Mouse (Mus musculus) forebrain, embryonic 15.5 days (tissue): ENCODE results near the gene Gm11549. TPM values are rescaled to one million over a fixed set of nuclear protein-coding genes. Genes with fewer than 3 reads are reported as not detected.

Experiments used
- ATAC-seq: fragments of 200-750 bp; cut with Nextera tagmentation; replicated peaks from 2 replicates; pipeline ENCODE4 v1.8.0; 2017; ENCODE audit warnings: mild to moderate bottlenecking, moderate TSS enrichment, moderate library complexity
- H3K27ac ChIP-seq: fragments of 300-500 bp; sonication (generic); replicated peaks from 2 replicates; pipeline ENCODE4 v1.5.1; 2015; ENCODE audit warnings: mild to moderate bottlenecking, inconsistent platforms
- H3K27me3 ChIP-seq: fragments of 300-500 bp; sonication (generic); 2 replicates; pipeline ENCODE4 v1.6.1; 2015; ENCODE audit warnings: inconsistent platforms
- H3K36me3 ChIP-seq: fragments of 300-500 bp; sonication (generic); 2 replicates; pipeline ENCODE4 v1.6.1; 2015; ENCODE audit warnings: mild to moderate bottlenecking, inconsistent platforms
- H3K4me1 ChIP-seq: fragments of 300-500 bp; sonication (generic); 2 replicates; pipeline ENCODE4 v1.6.1; 2015; ENCODE audit warnings: inconsistent platforms
- H3K4me2 ChIP-seq: fragments of 300-500 bp; sonication (generic); replicated peaks from 2 replicates; pipeline ENCODE4 v1.6.1; 2015; ENCODE audit warnings: mild to moderate bottlenecking, inconsistent platforms
- H3K4me3 ChIP-seq: fragments of 300-500 bp; sonication (generic); 2 replicates; pipeline ENCODE4 v1.5.1; 2015; ENCODE audit warnings: mild to moderate bottlenecking, inconsistent platforms
- H3K9ac ChIP-seq: fragments of 300-500 bp; sonication (generic); replicated peaks from 2 replicates; pipeline ENCODE4 v1.6.1; 2015; ENCODE audit warnings: mild to moderate bottlenecking, inconsistent platforms
- H3K9me3 ChIP-seq: fragments of 300-500 bp; sonication (generic); 2 replicates; pipeline ENCODE4 v1.6.1; 2016; ENCODE audit warnings: inconsistent platforms
- WGBS: fragments of 180-500 bp; shearing (Covaris S2); methylation state at CpG from one replicate; pipeline ENCODE4 v1.1.7; 2015; ENCODE audit warnings: mixed read lengths; 5-methylcytosine and 5-hydroxymethylcytosine counted together
- polyA plus RNA-seq: library from polyadenylated mRNA; unstranded; fragments of >200 nt; fragmentation: Nextera tagmentation; extraction: Ambion mirVana; gene quantifications from 2 replicates; pipeline ENCODE4 v1.2.1, GENCODE M21; 2015

Gene Gm11549
- polyA plus RNA-seq, 1 experiment from 2014 or later, result 0.36 TPM

GRCm38 (mm10) chr3:36491535-36491934 lies 30.1 kb downstream of the Gm11549 start:
- no peak overlapping the region for H3K27ac ChIP-seq

DNA sequence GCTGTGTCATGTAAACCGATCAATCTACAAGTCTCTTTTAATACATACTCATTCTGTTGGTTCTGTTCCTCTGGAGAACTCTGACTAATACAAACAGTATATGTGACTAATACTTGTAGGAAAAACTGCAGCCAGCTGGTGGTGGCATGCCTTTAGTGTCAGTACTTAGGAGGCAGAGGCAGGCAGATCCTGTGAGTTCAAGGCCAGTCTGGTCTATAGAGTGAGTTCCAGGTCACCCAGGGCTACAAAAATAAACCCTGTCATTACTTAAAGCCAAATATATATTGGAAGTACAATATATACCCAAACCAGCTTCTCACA lies 32.1 kb downstream of the Gm11549 start:
- WGBS, result 93% methylated on average over 1 of the region's 1 CpGs
- Histone ChIP-seq H3K4me2 (no peak overlapping the region), H3K4me1 (no peaks in the 10 kb centered on the region), H3K9ac (no peak overlapping the region), H3K27me3 (no peaks in the 10 kb centered on the region), H3K36me3 (no peaks in the 10 kb centered on the region), H3K9me3 (no peaks in the 10 kb centered on the region), H3K4me3 (no peak overlapping the region), H3K27ac (no peak overlapping the region)
- ATAC-seq, result no peak

More at GRCm38 (mm10) chr3:36491535-36491934, 30.1 kb downstream of the Gm11549 start:
- no peaks in the 10 kb centered on the region for H3K9me3 ChIP-seq
- 0 out of 2 replicates have a peak, but pooled peaks cover 6% of the 10 kb centered on the region for H3K4me1 ChIP-seq
- no peak overlapping the region for H3K9ac ChIP-seq
- H3K27me3 ChIP-seq, result no peaks in the 10 kb centered on the region
- H3K4me2 ChIP-seq, result no peak overlapping the region
- H3K36me3 ChIP-seq, result no peaks in the 10 kb centered on the region
- ATAC-seq, result no peak
- WGBS, result 86% methylated on average over 5 of the region's 5 CpGs
- no peak overlapping the region for H3K4me3 ChIP-seq

GRCm38 (mm10) chr3:36488899-36489589 lies 32.6 kb downstream of the Gm11549 start:
- WGBS, result 94% methylated on average over 6 of the region's 6 CpGs
- H3K9me3 ChIP-seq, result no peaks in the 10 kb centered on the region
- ATAC-seq, result no peak

GRCm38 (mm10) chr3:36488367-36488766 lies 33.2 kb downstream of the Gm11549 start:
- Histone ChIP-seq H3K27me3 (no peaks in the 10 kb centered on the region), H3K27ac (no peak overlapping the region), H3K9ac (no peak overlapping the region), H3K9me3 (no peaks in the 10 kb centered on the region), H3K4me1 (no peaks in the 10 kb centered on the region), H3K36me3 (no peaks in the 10 kb centered on the region), H3K4me3 (no peak overlapping the region), H3K4me2 (no peak overlapping the region)
- no peak for ATAC-seq
- WGBS, result 52% methylated on average over 1 of the region's 1 CpGs

More at GRCm38 (mm10) chr3:36488899-36489589, 32.6 kb downstream of the Gm11549 start:
- no peak overlapping the region for H3K9ac ChIP-seq
- H3K36me3 ChIP-seq, result no peaks in the 10 kb centered on the region
- H3K4me3 ChIP-seq, result no peak overlapping the region
- no peak overlapping the region for H3K27ac ChIP-seq
- no peak overlapping the region for H3K4me2 ChIP-seq
- H3K4me1 ChIP-seq, result no peaks in the 10 kb centered on the region
- no peaks in the 10 kb centered on the region for H3K27me3 ChIP-seq

- Histone ChIP-seq H3K4me2 (no peak overlapping the region), H3K4me3 (no peak overlapping the region), H3K27ac (no peak overlapping the region), H3K27me3 (no peaks in the 10 kb centered on the region), H3K9ac (no peak overlapping the region), H3K36me3 (no peaks in the 10 kb centered on the region), H3K9me3 (no peaks in the 10 kb centered on the region), H3K4me1 (peaks cover 2% of the 10 kb centered on the region; the same call in 1 of the 2 replicates)
- WGBS, result 89% methylated on average over 6 of the region's 6 CpGs
- no peak for ATAC-seq
Measured at GRCm38 (mm10) chr3:36486881-36487280, 34.7 kb downstream of the Gm11549 start.

- 67% methylated on average over 6 of the region's 6 CpGs for WGBS
- Histone ChIP-seq H3K9ac (no peak overlapping the region), H3K27me3 (no peaks in the 10 kb centered on the region), H3K27ac (no peak overlapping the region), H3K4me2 (no peak overlapping the region), H3K4me1 (peaks cover 6% of the 10 kb centered on the region; the same call in 1 of the 2 replicates), H3K4me3 (no peak overlapping the region), H3K36me3 (no peaks in the 10 kb centered on the region), H3K9me3 (no peaks in the 10 kb centered on the region)
- no peak for ATAC-seq
Measured at GRCm38 (mm10) chr3:36486176-36486575, 35.4 kb downstream of the Gm11549 start.

DNA sequence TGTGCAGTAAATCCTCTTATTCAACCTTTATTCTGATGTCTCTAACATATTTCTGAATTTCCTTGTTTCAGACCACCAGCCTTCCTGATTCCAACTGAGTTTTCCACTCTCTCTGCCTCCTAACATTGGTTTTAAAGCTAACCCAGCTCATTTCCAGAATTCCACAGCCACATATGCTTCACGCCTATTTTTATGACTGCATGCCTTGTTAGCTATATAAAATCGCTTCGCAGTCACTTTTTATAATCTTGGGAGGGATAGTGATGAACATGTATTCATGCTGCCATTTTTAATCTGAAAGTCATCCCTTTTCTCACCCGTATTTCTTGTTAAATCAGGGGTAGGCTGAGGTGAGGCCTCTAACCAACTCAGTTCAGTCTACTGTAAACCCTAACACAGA lies 37.3 kb downstream of the Gm11549 start:
- Histone ChIP-seq H3K4me3 (no peak overlapping the region), H3K9me3 (no peaks in the 10 kb centered on the region), H3K27me3 (no peaks in the 10 kb centered on the region), H3K36me3 (no peaks in the 10 kb centered on the region), H3K9ac (no peak overlapping the region), H3K4me2 (no peak overlapping the region), H3K27ac (no peak overlapping the region), H3K4me1 (peaks cover 6% of the 10 kb centered on the region; the same call in 1 of the 2 replicates)
- 93% methylated on average over 4 of the region's 4 CpGs for WGBS
- no peak for ATAC-seq

- H3K4me3 ChIP-seq, result no peak overlapping the region
- H3K27ac ChIP-seq, result no peak overlapping the region
- H3K9me3 ChIP-seq, result no peaks in the 10 kb centered on the region
- H3K4me2 ChIP-seq, result no peak overlapping the region
- no peaks in the 10 kb centered on the region for H3K36me3 ChIP-seq
- H3K4me1 ChIP-seq, result peaks cover 6% of the 10 kb centered on the region; the same call in 1 of the 2 replicates
- no peak for ATAC-seq
- no peak overlapping the region for H3K9ac ChIP-seq
- 24% methylated on average over 9 of the region's 9 CpGs for WGBS
- H3K27me3 ChIP-seq, result no peaks in the 10 kb centered on the region
Measured at GRCm38 (mm10) chr3:36482940-36483339, 38.7 kb downstream of the Gm11549 start.

GRCm38 (mm10) chr3:36481776-36482193 lies 39.8 kb downstream of the Gm11549 start:
- Histone ChIP-seq H3K4me3 (no peak overlapping the region), H3K27ac (peak overlapping the region; percentile 80), H3K27me3 (no peaks in the 10 kb centered on the region), H3K9ac (peak overlapping the region; percentile 15), H3K9me3 (no peaks in the 10 kb centered on the region), H3K36me3 (no peaks in the 10 kb centered on the region), H3K4me2 (0 out of 2 replicates have a peak overlapping the region, but pooled peaks have one; percentile 14), H3K4me1 (peaks cover 6% of the 10 kb centered on the region; the same call in 1 of the 2 replicates)
- WGBS, result 4% methylated on average over 11 of the region's 11 CpGs
- peak; percentile 79 for ATAC-seq

DNA sequence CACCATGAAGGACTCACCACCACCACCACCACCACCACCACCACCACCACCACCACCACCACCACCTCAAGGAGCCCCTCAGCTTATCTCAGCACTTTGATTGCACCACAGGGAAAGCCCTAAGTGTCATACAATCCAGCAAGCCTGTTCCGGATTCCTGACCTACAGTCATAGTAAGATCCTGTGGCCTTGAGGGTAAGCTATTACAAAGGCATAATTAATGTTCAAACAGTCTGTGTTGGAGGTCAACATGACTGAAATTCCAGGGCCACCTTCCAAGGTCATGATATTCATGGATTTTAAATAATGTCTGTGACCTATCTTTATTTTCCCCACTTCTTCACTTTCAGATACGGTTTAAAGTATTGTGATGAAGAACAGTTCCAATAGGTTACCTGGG lies 41.1 kb downstream of the Gm11549 start:
- H3K27ac ChIP-seq, result no peak overlapping the region
- no peak overlapping the region for H3K4me2 ChIP-seq
- no peak for ATAC-seq
- 60% methylated on average over 2 of the region's 2 CpGs for WGBS
- no peaks in the 10 kb centered on the region for H3K36me3 ChIP-seq
- H3K9me3 ChIP-seq, result no peaks in the 10 kb centered on the region
- no peak overlapping the region for H3K4me3 ChIP-seq
- H3K27me3 ChIP-seq, result no peaks in the 10 kb centered on the region
- no peak overlapping the region for H3K9ac ChIP-seq
- peaks cover 13% of the 10 kb centered on the region for H3K4me1 ChIP-seq

- Histone ChIP-seq H3K4me3 (no peak overlapping the region), H3K27ac (no peak overlapping the region), H3K36me3 (no peaks in the 10 kb centered on the region), H3K27me3 (no peaks in the 10 kb centered on the region), H3K4me2 (no peak overlapping the region), H3K4me1 (peaks cover 19% of the 10 kb centered on the region), H3K9ac (no peak overlapping the region), H3K9me3 (no peaks in the 10 kb centered on the region)
- 37% methylated on average over 8 of the region's 8 CpGs for WGBS
- ATAC-seq, result no peak
Measured at GRCm38 (mm10) chr3:36478776-36479175, 42.8 kb downstream of the Gm11549 start.

DNA sequence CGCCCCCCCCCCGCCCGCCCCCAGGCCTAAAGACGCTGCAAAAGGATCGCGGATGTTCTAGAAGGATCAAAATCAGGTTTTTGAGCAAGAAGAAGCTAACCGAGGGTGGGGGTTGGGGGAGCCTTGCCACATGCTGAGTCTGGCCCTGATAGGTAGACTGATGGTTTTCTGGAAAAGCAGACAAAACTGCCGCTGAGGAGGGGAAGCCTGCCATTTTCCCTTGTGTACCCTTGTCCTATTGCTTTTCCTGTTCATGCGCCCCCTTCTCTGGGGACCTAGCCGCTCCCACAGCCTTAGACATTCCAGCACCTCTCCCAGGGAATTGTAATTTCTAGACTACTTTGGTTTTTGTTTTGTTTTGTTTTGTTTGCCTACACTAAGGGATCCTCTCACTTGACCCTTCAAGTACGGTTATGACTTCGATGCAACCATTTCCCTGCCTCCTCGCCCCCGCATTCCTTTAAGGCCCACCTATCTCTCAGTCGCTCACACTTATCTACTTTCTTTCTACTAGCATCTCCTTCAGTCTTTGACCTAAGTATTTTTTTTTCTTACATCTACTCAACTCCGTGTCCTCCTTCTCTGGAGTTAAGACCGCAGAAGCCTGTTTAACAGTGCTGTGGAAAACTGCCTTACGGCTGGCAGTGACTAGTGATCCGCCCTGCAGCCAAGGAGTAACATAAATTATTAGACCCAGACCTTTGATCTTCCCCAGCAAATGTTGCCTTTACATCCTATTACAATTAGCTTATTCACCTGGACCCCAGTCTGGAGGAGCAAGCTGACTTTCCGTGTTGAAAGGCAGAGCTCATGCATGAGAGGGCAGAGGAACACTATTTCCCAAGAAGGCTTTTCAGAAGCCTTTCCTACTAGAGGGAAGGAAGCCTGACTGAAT lies 45.1 kb downstream of the Gm11549 start:
- Histone ChIP-seq H3K36me3 (no peaks in the 10 kb centered on the region), H3K9me3 (no peaks in the 10 kb centered on the region), H3K4me1 (peaks cover 13% of the 10 kb centered on the region), H3K9ac (peak overlapping the region; percentile 47), H3K4me3 (peak overlapping the region; percentile 61), H3K27me3 (no peaks in the 10 kb centered on the region), H3K4me2 (peak overlapping the region; percentile 77), H3K27ac (no peak overlapping the region)
- ATAC-seq, result peak; percentile 3
- WGBS, result 41% methylated on average over 20 of the region's 20 CpGs
